Mouse (Mus musculus) lung, postnatal 14 days (tissue): ENCODE results near the gene Tmem150a.

ENCODE experiments used
- DNase-seq: peaks from one replicate; pipeline ENCODE4 v3.0.0; 2021

Tmem150a gene

GRCm38 (mm10) chr6:72405356-72405755, 50.1 kb downstream of the Tmem150a start:
- DNase-seq = no peak

DNA sequence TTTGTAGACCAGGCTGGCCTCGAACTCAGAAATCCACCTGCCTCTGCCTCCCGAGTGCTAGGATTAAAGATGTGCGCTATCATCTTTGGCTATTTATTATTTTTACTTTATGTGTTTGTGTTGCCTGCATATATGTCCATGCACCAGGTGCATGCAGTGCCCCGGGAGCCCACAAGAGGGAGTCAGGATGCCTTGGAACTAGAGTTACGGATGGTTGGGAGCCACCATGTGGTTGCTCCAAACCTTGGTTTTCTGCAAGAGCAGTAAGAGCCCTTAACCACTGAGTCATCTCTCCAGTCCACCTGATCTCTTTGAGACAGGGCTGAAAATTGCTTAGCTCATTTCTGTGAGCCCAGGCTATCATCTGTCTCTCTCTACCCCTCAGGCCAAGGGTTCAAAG, 51.9 kb downstream of the Tmem150a start:
- peak; percentile 91 for DNase-seq
